Mouse (Mus musculus): Measurements from ENCODE around the gene Dnajb3. TPM values are rescaled to one million over a fixed set of nuclear protein-coding genes. Genes with fewer than 3 reads are reported as not detected.
"Not testable (repeated sequence)": the region's sequence is repeated elsewhere in the genome, so short reads cannot be mapped to it uniquely, and the experiment has no call there.

The Dnajb3 gene
- polyA plus RNA-seq, 1 experiment, result 4.1 TPM

- DNase-seq (ENCODE audit: low read depth), result no peak
These were observed 10.1 kb upstream of the Dnajb3 start for GRCm38 (mm10) chr1:88215466-88216380.

GRCm38 (mm10) chr1:88214462-88214952, 8.9 kb upstream of the Dnajb3 start:
- DNase-seq (ENCODE audit: low read depth), result no peak

GRCm38 (mm10) chr1:88213766-88214461, 8.3 kb upstream of the Dnajb3 start:
- no peak for DNase-seq (ENCODE audit: low read depth)

DNA sequence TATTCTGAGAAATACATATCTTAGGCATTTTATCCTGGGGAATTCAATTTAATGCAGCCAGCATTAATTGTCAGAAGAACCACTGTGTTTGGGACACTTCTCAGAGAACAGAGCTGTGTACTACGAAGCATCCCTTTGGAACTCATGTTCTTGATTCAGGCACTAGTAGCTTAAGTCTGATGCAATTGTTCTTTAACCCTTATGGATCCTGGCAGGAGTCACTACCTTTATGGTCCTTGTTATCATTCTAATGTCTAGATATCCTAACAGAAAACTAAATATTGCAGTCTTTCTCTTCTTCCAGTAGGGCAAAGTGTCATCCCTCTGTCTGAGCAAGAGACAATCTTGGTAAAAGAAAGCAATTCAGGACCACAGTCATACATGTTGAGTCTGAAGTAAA, 7.5 kb upstream of the Dnajb3 start:
- DNase-seq (ENCODE audit: low read depth), result no peak

- DNase-seq (ENCODE audit: low read depth), result no peak
These were observed 6.9 kb upstream of the Dnajb3 start for GRCm38 (mm10) chr1:88212341-88213045.

DNA sequence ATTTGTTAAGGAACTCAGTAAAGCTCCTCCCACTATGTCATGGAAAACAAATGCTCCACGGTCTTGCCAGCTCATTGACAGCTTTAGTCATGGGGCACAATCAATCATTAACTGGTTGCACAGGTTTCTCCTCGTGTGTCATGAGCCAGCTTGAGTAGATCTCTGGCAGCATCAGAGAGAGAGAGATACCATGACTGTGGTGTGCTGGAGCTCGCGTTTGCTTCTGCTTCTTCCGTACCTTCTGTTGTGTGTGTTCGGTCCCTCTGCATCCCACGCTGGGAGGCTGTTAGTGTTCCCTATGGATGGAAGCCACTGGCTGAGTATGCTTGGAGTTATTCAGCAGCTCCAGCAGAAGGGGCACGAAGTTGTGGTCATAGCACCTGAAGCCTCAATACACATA, 6.2 kb upstream of the Dnajb3 start, which contains the start of gene Ugt1a1:
Gene Ugt1a1 (plus strand): TSS at position 148 of the 400 bp plus-strand sequence.
- DNase-seq (ENCODE audit: low read depth), result peak; percentile 99

DNA sequence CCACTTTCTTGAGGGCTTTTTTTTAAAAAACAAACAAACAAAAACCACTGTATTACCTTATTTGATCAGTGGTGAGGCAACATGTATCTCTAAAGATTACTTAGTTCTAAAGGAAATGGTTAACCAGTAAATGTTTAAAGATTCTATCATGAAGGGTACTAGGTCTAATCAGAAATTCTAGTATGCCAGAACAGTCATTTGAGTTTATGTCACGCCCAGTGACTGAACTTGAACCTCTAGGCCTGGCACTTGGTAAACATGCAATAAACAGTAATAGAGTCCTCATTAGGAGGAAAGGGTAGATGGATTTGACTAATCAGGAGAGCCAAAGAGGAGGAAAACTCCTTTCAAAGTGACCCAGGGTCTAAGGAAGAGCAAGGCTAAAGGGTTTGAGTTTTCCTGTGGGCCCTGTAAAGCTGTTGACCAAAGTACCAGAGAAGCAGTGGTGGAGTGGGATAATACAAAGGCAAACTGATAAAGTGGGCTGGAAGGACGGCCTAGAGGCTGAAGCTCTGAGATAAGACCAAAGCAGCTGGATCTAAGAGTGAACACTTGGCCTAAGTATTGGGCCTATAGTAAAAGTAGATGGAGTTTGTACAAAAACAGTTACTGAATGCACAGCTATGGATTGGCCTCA, 1.4 kb upstream of the Dnajb3 start:
- no peak for DNase-seq (ENCODE audit: low read depth)

DNA sequence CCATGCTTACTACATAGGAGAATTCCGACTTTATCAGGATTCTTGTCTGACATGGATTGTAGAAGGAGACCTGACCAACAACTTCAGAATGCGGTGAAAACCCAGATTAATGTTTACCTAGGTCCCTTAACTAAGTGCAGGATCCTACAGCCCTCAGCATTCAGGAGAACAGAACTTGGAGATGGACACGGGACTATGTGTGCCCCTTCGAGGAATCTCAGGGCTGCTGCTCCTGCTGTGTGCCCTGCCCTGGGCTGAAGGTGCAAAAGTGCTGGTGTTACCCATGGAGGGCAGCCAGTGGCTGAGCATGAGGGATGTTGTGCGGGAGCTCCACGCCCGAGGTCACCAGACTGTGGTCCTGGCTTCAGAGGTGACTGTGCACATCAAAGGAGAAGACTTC, 5.1 kb downstream of the Dnajb3 start, which contains the start of gene Ugt1a2:
Gene Ugt1a2 (plus strand): TSS at position 146 of the 400 bp plus-strand sequence.
- no peak for DNase-seq (ENCODE audit: low read depth)

DNA sequence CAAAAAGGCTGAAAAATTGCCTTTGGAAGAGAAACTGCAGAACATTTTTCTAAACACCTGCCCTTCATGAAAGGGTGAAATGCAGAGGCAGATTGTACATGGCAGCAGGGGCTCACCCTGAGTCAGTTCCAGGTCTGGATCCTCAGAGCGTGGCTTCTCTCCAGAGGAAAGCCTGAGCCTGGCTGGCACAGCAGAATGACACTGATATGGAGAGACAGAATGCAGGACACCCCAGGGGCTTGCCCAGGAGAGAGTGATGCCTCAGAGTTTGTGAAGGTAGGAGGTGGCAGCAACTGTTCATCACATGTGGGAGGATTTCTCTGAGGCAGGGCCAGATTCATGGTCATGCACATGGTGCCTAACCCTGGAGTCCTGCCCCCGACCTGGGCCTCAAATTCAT, 5.6 kb downstream of the Dnajb3 start:
- no peak for DNase-seq (ENCODE audit: low read depth)

GRCm38 (mm10) chr1:88197443-88197842, 8.1 kb downstream of the Dnajb3 start:
- no peak for DNase-seq (ENCODE audit: low read depth)

- DNase-seq (ENCODE audit: low read depth), result no peak
These were observed 9.9 kb downstream of the Dnajb3 start for GRCm38 (mm10) chr1:88195687-88196086.

DNA sequence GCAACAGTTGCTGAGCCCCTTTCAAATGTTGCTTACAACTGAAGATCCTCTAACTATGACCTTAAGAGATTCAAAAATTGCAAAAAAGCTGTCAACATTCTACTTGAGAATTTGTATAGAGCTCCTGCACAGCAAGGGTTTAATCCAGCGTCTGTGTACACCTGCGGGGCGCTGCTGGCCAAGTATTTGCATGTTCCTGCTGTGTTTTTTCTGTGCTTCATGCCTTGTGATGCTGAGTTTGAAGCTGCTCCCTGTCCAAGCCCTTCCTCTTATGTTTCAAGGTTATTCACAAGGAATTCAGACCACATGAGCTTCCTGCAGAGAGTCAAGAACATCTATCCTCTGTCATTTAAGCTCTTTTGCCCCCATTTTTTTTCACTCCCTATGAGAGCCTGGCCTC, 13.4 kb downstream of the Dnajb3 start:
- no peak for DNase-seq (ENCODE audit: low read depth)

GRCm38 (mm10) chr1:88186325-88186935, 19.2 kb downstream of the Dnajb3 start:
- no peak for DNase-seq (ENCODE audit: low read depth)

- no peak for DNase-seq (ENCODE audit: low read depth)
These were observed 25.9 kb downstream of the Dnajb3 start for GRCm38 (mm10) chr1:88179657-88180056.

DNA sequence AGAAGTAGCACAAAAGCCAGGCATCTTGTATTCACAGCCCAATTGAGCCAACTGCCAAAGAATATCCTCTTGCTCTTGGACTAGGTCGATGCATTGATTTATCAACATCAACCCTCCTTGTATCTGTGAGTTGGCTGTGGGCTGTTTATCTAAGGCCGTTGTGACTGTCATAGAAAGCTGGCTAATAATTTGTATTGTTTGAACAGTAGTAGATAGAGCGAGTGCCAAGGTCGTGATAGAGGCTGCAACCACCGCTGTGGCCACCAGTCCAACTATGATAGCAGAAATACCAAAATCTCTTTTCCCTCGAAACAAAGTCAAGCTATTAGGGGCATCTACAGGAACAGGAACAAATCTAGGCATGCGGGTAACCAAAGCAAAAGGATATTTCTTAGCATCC, 33.4 kb downstream of the Dnajb3 start:
- DNase-seq (ENCODE audit: low read depth), result not testable (repeated sequence)

DNA sequence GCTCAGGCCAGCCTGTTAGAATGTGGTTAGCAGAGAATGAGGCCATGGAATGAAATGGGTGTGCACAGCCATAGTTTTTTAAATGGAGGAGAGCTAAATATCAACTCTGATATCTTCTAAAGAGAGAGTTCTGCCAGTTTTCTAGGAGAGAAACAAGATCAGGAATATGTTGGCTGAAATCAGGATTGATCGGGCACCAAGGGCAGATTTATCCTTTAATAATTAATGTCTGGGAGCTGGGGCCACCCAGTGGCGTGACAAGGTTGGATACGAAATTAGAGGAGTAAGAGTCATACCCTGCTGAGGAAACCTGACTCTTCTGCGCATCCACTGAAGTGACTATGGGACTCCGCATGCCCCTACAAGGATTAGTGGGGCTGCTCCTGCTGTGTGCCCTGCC, 39.9 kb downstream of the Dnajb3 start, which contains the start of gene Ugt1a5:
Gene Ugt1a5 (plus strand): TSS at position 302 of the 400 bp plus-strand sequence.
- no peak for DNase-seq (ENCODE audit: low read depth)

DNA sequence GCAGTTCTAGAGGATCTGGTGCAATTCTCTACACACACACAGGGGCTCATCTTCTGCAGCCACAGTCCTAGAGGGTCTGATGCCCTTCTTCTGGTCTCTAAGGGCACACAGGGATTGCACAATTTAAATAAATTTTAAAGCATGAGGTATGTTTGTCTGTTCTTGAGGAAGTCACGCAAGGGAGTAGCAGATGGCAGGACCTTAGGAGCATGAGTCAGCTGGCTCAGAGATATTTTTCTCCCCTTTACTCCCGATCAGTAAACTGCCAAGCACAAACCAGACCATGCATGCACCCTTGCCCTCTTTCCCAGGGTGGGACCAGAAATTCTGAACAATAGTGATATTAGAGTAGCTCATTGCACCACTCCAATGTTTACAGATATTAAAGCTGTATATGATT, 47.2 kb downstream of the Dnajb3 start:
- DNase-seq (ENCODE audit: low read depth), result no peak
